Mouse (Mus musculus): ENCODE results near the gene Reck. TPM values are rescaled to one million over a fixed set of nuclear protein-coding genes. Genes with fewer than 3 reads are reported as not detected.

Reck gene
- 6.0 TPM in 2 replicates for polyA plus RNA-seq (2015; fragmentation: Nextera tagmentation; extraction: Ambion mirVana)

DNA sequence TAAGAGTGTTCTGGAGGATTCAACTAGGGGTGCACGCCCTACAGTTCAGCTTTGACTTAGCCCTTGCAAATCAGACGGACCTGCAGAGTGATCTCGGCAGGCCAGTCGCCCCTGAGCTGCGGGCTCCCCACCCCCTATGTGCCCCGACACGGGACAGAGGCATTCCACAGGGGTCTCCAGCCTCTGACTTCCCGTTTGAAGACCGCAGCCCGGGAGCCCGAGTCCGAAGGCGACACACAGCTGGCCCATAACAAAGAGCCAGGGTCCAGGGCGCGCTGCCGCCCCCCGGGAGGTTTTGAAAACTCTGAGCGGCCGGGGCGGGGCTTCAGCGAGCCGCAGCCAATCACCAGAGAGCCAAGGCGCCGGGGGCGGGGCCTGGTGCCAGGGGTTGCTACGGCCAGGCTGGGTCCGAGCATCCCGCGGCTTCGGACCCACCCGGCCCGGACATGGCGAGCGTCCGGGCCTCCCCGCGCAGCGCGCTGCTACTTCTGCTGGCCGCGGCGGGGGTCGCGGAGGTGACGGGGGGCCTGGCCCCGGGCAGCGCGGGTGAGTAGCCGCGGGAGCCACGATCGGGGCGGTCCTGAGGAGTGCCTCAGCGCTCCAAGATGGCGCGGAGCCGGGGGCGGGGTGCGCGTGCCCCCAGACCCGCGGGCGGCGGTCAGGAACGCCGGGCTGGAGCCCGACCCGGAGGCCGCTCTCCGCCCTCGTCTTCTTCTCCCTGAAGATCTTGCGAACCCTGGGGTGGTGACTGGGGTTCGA, at the start of gene Reck:
Gene Reck (plus strand): TSS at position 371 of the 759 bp plus-strand sequence.
- Histone ChIP-seq H3K27me3 (no peaks in the 10 kb centered on the region), H3K9me3 (no peaks in the 10 kb centered on the region), H3K36me3 (no peaks in the 10 kb centered on the region), H3K27ac (peak within 1 kb of the TSS; percentile 82), H3K4me3 (replicated peaks) (peak within 1 kb of the TSS; percentile 82), H3K4me2 (replicated peaks) (peak within 1 kb of the TSS; percentile 89), H3K9ac (replicated peaks) (peak within 1 kb of the TSS; percentile 84), H3K4me1 (replicated peaks) (peaks cover 37% of the 10 kb centered on the region)
- peak; percentile 94 for ATAC-seq
- 1% methylated on average over 57 of the region's 73 CpGs for WGBS

DNA sequence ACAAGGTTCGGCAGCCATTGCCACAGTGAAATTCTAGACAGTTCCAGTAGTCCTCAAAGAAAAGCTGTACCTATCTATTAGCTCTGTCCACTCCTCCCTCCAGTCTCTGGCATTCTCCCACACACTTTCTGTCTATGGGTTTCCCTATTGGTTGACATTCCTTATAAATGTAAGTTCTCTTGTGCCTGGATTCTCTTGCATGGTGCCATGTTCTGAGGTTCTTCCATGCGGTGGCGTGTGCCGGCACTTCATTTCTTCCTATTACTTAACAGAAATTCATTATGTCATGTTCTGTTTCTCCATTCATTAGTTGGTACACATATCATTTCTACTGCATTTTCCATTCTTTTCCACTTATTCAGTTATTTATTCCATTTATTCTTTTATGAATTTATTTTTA, 46.5 kb upstream of the Reck start:
- no peaks in the 10 kb centered on the region for H3K36me3 ChIP-seq
- H3K4me3 ChIP-seq (replicated peaks), result no peak overlapping the region
- H3K9ac ChIP-seq (replicated peaks), result no peak overlapping the region
- no peak for ATAC-seq
- no peak overlapping the region for H3K27ac ChIP-seq
- no peak overlapping the region for H3K4me2 ChIP-seq (replicated peaks)
- no peaks in the 10 kb centered on the region for H3K4me1 ChIP-seq (replicated peaks)
- 94% methylated on average over 4 of the region's 4 CpGs for WGBS
- 0 out of 2 replicates have a peak, but pooled peaks cover 3% of the 10 kb centered on the region for H3K27me3 ChIP-seq
- H3K9me3 ChIP-seq, result no peaks in the 10 kb centered on the region

DNA sequence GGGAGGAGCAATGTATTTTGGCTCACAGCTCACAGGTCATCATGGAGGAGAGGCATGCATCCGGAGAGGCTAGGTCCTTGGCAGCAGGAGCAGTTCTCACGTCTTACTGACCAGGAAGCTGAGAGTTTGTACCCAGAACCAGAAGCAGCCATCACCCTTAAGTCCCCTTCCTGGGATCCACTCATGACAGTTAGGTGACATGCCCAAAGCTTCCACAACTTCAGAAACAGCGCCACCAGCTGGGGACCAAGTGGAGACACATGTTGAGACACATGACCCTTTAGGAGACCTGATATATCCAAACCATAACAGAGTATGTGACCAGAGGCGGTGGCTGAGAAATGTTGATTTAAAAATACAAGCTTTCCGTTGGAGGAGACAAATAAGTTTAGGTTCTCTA, 43.3 kb upstream of the Reck start:
- H3K4me1 ChIP-seq (replicated peaks), result no peaks in the 10 kb centered on the region
- H3K4me3 ChIP-seq (replicated peaks), result no peak overlapping the region
- H3K27ac ChIP-seq, result no peak overlapping the region
- H3K9ac ChIP-seq (replicated peaks), result no peak overlapping the region
- no peaks in the 10 kb centered on the region for H3K36me3 ChIP-seq
- 0 out of 2 replicates have a peak, but pooled peaks cover 3% of the 10 kb centered on the region for H3K27me3 ChIP-seq
- H3K9me3 ChIP-seq, result no peaks in the 10 kb centered on the region
- no peak overlapping the region for H3K4me2 ChIP-seq (replicated peaks)
- 77% methylated on average over 5 of the region's 5 CpGs for WGBS
- no peak for ATAC-seq

DNA sequence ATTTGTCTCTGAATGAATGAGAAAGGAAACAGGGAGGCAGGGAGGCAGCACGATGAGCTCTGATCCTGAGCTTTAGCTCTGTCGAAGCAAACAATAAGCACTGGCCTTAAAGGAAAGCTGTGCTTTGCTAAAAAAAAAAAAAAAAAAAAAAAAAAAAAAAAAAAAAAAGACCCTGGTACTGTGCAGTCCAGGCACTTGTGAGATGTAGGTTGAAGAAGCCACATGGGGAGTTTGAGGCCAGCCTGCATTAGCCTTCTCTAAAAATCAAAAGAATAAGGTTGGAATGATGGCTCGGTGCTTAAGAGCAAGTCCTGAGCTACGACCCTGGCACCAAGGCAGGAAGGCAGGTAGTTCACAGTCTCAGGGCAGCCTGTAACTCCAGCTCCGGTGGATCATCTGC, 41.6 kb upstream of the Reck start:
- Histone ChIP-seq H3K4me1 (replicated peaks) (no peaks in the 10 kb centered on the region), H3K4me2 (replicated peaks) (no peak overlapping the region), H3K9me3 (no peaks in the 10 kb centered on the region), H3K4me3 (replicated peaks) (no peak overlapping the region), H3K27ac (no peak overlapping the region), H3K9ac (replicated peaks) (no peak overlapping the region), H3K36me3 (no peaks in the 10 kb centered on the region), H3K27me3 (no peaks in the 10 kb centered on the region)
- no peak for ATAC-seq
- WGBS, result 65% methylated on average over 5 of the region's 5 CpGs

DNA sequence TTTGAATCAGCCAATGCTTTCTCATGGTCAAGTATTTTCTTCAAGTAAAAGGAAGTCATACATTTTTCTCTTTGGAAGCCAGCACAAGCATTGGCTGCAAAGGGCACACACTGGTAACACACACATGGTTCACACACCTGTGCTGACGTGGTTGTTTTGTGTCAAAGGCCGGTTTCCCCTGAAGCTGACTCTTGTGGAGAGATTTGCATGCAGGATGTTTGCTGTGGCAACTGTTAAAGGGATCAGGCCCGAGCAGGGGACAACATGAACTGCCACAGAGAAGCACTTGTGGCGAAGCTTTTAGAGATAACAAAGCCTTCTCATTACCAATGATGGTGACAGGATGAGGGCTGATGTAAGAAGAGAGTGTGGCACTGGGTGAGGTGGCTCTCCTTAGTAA, 40.6 kb upstream of the Reck start:
- Histone ChIP-seq H3K27me3 (no peaks in the 10 kb centered on the region), H3K4me2 (replicated peaks) (no peak overlapping the region), H3K9ac (replicated peaks) (no peak overlapping the region), H3K4me1 (replicated peaks) (no peaks in the 10 kb centered on the region), H3K4me3 (replicated peaks) (no peak overlapping the region), H3K36me3 (no peaks in the 10 kb centered on the region), H3K27ac (no peak overlapping the region), H3K9me3 (no peaks in the 10 kb centered on the region)
- 67% methylated on average over 4 of the region's 4 CpGs for WGBS
- ATAC-seq, result no peak

DNA sequence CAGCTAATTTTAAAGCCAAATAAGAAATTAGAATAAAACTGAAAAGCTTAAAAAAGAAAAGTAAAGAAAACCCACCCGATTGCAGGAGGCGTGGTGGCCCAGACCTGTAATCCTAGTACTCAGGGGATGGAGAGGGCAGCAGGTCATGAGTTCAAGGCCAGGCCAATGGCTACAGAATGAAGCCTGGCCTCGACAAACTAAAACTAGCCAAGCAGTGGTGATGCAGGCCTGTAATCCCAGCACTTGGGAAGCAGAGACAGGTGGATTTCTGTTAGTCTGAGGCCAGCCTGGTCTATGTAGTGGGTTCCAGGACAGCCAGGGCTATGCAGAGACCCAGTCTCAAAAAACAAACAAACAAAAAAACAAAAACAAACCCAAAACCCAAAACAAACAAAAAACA, 37.0 kb upstream of the Reck start:
- no peak overlapping the region for H3K4me2 ChIP-seq (replicated peaks)
- no peaks in the 10 kb centered on the region for H3K27me3 ChIP-seq
- WGBS, result 68% methylated on average over 3 of the region's 3 CpGs
- H3K4me3 ChIP-seq (replicated peaks), result no peak overlapping the region
- H3K27ac ChIP-seq, result no peak overlapping the region
- ATAC-seq, result no peak
- H3K9me3 ChIP-seq, result 0 out of 2 replicates have a peak, but pooled peaks cover 3% of the 10 kb centered on the region
- H3K9ac ChIP-seq (replicated peaks), result no peak overlapping the region
- no peaks in the 10 kb centered on the region for H3K36me3 ChIP-seq
- H3K4me1 ChIP-seq (replicated peaks), result no peaks in the 10 kb centered on the region

DNA sequence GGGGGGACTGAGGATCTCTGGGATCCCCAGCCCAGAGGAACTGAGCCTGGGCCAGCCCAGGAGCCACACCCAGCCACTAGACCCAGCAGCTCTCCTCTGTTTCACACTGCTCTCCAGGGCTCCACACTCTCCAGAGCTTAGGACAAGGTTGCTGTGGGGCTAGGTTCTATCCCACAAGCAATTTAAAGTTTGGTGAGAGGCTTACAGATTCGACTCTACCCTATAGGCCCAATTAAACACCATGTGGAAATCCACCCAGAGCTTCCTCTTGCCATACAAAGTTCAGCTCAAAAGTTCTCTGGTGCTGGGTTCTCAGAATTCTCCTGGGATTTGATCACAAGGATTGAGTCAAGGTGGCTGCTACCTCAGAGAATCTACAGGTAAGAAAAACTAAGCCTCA, 35.2 kb upstream of the Reck start, which contains the start of gene Olfr157:
Gene Olfr157 (minus strand): TSS at position 101 of the 400 bp plus-strand sequence.
- Histone ChIP-seq H3K4me3 (replicated peaks) (no peak within 1 kb of the TSS), H3K4me2 (replicated peaks) (no peak within 1 kb of the TSS), H3K36me3 (no peaks in the 10 kb centered on the region), H3K9me3 (0 out of 2 replicates have a peak, but pooled peaks cover 3% of the 10 kb centered on the region), H3K4me1 (replicated peaks) (no peaks in the 10 kb centered on the region), H3K9ac (replicated peaks) (no peak within 1 kb of the TSS), H3K27ac (no peak within 1 kb of the TSS), H3K27me3 (no peaks in the 10 kb centered on the region)
- no peak for ATAC-seq
- WGBS, result 68% methylated on average over 1 of the region's 1 CpGs

DNA sequence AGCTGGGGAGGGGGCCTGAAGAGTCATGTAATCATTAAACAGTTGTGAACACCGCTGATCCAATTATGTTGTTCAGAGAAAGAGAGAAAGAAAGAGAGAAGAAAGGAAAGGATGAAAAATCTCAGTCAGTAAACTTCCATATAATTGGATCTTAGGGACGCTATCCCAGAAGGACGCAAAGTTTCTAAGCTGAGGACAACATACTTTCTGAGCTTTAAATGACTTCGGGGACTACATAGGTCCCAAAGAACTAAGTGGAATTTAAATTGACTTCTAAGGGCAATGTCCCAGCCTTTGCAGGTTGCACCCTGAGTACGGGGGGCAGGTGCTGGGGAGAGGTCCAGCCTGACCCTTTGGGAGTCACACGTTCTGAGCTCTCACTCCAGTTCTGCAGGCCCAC, 24.1 kb upstream of the Reck start, which contains the start of gene Olfr155:
Gene Olfr155 (plus strand): TSS at position 301 of the 400 bp plus-strand sequence.
- ATAC-seq, result no peak
- Histone ChIP-seq H3K27ac (no peak within 1 kb of the TSS), H3K4me1 (replicated peaks) (0 out of 2 replicates have a peak, but pooled peaks cover 5% of the 10 kb centered on the region), H3K4me2 (replicated peaks) (no peak within 1 kb of the TSS), H3K4me3 (replicated peaks) (no peak within 1 kb of the TSS), H3K9ac (replicated peaks) (no peak within 1 kb of the TSS), H3K36me3 (no peaks in the 10 kb centered on the region), H3K9me3 (no peaks in the 10 kb centered on the region), H3K27me3 (no peaks in the 10 kb centered on the region)
- 82% methylated on average over 6 of the region's 6 CpGs for WGBS

DNA sequence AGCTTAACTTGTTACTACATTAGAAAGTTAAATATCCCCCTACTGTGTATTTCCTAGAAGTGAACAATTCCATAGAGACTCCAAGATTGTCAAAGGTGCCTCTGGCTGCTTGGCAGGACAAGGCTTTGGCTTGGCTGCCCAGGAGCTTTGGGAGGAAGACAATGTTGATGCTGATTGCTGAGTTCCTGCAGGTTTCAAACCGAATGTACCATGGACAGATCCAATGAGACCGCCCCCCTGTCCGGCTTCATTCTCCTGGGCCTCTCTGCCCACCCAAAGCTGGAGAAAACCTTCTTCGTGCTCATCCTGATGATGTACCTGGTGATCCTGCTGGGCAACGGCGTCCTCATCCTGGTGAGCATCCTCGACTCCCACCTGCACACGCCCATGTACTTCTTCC, 21.2 kb upstream of the Reck start:
- Histone ChIP-seq H3K36me3 (no peaks in the 10 kb centered on the region), H3K27ac (no peak overlapping the region), H3K4me3 (replicated peaks) (no peak overlapping the region), H3K9ac (replicated peaks) (no peak overlapping the region), H3K4me1 (replicated peaks) (no peaks in the 10 kb centered on the region), H3K27me3 (no peaks in the 10 kb centered on the region), H3K9me3 (no peaks in the 10 kb centered on the region), H3K4me2 (replicated peaks) (no peak overlapping the region)
- no peak for ATAC-seq
- 79% methylated on average over 8 of the region's 8 CpGs for WGBS

DNA sequence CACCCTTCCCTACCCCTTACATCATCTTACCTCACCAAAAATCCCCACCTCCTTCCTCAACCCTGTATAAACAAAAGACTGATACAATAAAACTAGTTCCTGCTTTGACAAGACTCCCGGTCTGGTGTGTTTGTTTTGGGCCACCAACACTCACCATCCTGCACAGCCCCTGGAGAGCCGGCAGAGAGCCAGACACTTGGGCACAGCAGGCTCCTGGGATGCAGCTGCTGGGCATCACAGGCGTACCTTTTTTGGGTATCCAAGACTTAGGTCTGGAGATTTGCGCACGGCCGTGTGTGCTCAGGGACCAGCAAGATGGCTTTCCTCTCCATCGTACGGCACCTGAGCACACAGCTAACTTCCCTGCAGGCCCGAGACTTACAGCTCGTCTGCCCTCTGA, 15.4 kb upstream of the Reck start:
- WGBS, result 84% methylated on average over 10 of the region's 10 CpGs

DNA sequence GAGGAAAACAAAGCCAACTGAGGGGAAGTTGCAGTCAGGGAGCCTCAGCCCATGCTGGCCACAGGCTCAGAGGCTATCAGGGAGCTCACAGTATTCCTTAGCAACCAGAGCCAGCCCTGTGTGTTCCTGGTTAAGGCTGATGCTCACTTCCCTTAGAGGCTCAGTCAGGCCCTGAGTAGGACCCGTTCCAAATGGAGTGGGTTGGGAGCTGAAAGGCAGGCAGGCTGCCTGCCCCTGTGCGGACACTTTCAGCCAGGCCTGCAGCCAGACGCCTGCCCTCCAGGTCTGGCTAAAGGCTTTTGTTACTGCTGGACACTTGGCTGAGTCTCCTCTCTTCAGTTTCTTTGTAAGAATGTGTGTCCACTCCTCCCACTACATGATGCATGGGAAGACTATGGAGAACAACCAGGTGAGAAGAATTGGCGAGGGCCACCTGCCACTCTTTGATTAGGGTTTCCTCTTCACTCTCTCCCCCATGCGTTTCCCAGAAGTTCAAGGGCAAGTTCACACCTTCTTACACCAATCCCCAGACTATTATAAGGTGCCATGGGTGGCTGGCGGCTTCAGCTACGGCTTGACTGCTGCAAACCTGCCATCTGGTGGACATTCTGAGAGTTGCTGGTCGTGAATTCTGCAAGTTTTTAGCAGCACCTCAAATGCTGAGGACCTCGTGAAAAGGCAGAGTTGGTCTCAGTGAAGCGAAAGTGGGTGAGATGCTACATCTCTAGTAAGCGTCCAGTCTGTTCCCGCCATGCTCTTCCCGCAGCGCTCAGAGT, 14.4 kb upstream of the Reck start:
- WGBS, result 16% methylated on average over 14 of the region's 14 CpGs
- peak; percentile 63; the same call in 1 of the 2 replicates for ATAC-seq

More for the DNA sequence above, 15.4 kb upstream of the Reck start:
- Histone ChIP-seq H3K36me3 (no peaks in the 10 kb centered on the region), H3K27me3 (0 out of 2 replicates have a peak, but pooled peaks cover 3% of the 10 kb centered on the region), H3K4me3 (replicated peaks) (no peak overlapping the region), H3K27ac (no peak overlapping the region), H3K9ac (replicated peaks) (no peak overlapping the region), H3K4me1 (replicated peaks) (no peaks in the 10 kb centered on the region), H3K4me2 (replicated peaks) (no peak overlapping the region), H3K9me3 (no peaks in the 10 kb centered on the region)
- no peak for ATAC-seq

DNA sequence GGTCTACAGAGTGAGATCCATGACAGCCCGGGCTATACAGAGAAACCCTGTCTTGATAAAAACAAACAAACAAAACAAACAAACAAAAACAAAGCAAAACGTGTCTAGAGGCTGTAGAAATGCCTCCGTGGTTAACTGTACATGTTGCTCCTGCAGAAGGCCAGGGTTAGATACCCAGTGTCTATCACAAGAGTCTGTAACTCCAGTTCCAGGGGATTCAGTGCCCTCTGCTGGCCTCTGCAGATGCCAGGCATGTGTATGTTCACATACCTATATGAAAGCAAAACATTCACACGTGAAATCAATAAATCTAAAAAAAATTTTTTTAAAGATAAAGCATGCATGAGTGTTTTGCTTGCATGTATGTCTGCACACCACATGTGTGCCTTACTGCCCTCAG, 12.0 kb upstream of the Reck start:
- ATAC-seq, result no peak
- H3K9me3 ChIP-seq, result no peaks in the 10 kb centered on the region
- no peak overlapping the region for H3K27ac ChIP-seq
- H3K4me1 ChIP-seq (replicated peaks), result no peaks in the 10 kb centered on the region
- 0 out of 2 replicates have a peak, but pooled peaks cover 3% of the 10 kb centered on the region for H3K27me3 ChIP-seq
- WGBS, result 71% methylated on average over 4 of the region's 4 CpGs
- H3K4me2 ChIP-seq (replicated peaks), result no peak overlapping the region
- H3K4me3 ChIP-seq (replicated peaks), result no peak overlapping the region
- H3K9ac ChIP-seq (replicated peaks), result no peak overlapping the region
- no peaks in the 10 kb centered on the region for H3K36me3 ChIP-seq

More for the DNA sequence above, 14.4 kb upstream of the Reck start:
- no peaks in the 10 kb centered on the region for H3K9me3 ChIP-seq
- H3K4me2 ChIP-seq (replicated peaks), result no peak overlapping the region
- no peaks in the 10 kb centered on the region for H3K4me1 ChIP-seq (replicated peaks)
- H3K27me3 ChIP-seq, result 0 out of 2 replicates have a peak, but pooled peaks cover 3% of the 10 kb centered on the region
- H3K4me3 ChIP-seq (replicated peaks), result no peak overlapping the region
- no peak overlapping the region for H3K27ac ChIP-seq
- no peaks in the 10 kb centered on the region for H3K36me3 ChIP-seq
- no peak overlapping the region for H3K9ac ChIP-seq (replicated peaks)
